Mouse (Mus musculus): ENCODE results near the gene Olfr149.
"Not testable (repeated sequence)": the region's sequence is repeated elsewhere in the genome, so short reads cannot be mapped to it uniquely, and the experiment has no call there.

Olfr149 gene

DNA sequence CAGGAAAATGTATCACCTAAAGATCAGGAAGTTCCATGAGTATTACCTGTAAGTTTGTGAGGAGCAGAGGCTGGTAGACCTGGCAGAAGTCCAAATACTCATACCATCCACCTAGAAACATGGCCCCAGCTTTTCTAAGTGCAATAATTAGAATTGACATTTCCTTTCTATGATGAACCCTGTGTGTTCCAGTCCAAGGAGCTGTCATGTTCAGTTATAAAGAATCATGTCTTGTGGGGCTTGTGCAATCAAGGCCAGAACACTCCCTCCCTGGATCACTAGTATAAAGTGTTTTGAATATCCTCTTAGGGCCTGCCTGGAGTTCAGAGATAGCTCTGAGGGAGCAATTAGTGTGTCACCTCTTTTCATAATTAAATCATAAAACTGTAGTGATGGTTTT lies at the start of gene Olfr149:
Olfr149 (minus strand) TSS at position 101 of the 400 bp plus-strand sequence.
- no peak for DNase-seq (ENCODE audit: low spot score)

DNA sequence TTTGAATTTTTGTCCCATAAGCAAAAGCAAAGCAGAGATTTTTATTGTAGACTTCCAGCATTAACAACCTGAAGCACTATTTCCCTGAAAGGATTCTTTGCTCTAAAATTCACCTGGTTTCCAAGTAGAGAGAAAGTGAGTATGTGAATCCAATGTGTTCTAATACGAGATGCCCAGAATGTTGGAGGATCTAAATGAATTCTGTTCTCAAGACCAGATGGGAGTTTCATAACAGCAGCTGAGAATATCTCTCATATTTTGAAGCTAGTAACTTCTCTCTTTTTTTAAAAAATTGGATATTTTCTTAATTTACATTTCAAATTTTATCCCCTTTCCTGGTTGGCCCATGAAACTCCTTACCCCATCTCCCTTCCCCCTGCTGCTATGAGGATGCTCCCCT lies 39.5 kb upstream of the Olfr149 start:
- no peak for DNase-seq (ENCODE audit: low spot score)

DNA sequence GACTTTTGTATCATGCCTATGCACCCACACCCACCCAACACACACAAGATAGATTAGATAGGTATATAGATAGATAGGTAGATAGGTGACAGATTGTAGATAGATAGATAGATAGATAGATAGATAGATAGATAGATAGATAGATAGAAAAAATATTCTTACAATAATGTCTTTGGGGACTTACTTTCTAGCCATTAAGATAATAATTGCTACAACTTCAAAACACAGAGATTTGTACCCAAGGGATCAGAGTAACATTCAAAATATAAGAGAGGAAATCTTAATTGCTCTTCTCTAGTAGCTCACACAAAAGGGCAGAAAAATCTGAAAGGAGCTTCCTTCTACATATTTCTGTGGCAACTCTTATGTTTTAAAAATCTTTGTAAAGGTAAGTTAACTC lies 39.0 kb upstream of the Olfr149 start, which contains the start of gene Olfr967:
Olfr967 (plus strand) TSS at position 301 of the 400 bp plus-strand sequence.
- no peak for DNase-seq (ENCODE audit: low spot score)

DNA sequence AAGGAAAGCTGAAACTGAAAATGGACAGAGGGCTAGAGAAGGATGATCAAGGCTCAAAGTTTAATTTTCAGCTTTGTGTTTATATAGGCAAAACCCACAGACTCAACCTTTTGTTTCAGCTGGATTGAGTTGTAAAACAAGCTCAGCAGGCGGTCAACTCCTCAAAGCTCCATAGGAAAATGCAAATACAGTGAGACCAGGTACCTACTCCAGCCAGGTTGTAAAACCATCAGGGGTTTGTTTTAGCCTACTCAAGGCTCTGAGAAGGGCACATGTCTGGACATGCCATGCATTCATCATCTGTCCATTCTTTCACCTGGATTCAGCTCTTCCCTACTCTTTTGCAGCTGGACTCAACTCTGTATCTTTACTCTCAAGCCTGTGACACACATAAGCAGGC lies 33.8 kb upstream of the Olfr149 start:
- DNase-seq (ENCODE audit: low spot score), result no peak

DNA sequence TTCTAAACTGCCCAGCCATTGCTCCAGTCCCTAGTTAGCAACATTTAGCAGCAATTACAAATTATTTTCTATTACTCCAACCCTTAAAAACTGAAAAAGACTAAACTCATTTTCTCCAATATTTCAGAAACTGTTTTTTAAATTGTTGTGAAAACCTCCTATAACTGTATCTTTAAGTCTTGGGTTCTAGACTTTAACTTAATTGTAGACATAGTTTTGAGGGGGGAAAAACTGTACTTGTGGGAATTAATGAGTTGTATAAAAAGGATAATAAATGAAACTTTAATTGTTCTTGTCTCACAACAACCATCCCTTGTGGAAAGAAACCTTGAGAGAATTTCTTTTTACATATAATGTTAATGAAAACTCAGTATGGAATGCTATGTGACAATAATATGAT lies 23.8 kb upstream of the Olfr149 start, which contains the start of gene Olfr150:
Olfr150 (plus strand) TSS at position 301 of the 400 bp plus-strand sequence.
- no peak for DNase-seq (ENCODE audit: low spot score)

DNA sequence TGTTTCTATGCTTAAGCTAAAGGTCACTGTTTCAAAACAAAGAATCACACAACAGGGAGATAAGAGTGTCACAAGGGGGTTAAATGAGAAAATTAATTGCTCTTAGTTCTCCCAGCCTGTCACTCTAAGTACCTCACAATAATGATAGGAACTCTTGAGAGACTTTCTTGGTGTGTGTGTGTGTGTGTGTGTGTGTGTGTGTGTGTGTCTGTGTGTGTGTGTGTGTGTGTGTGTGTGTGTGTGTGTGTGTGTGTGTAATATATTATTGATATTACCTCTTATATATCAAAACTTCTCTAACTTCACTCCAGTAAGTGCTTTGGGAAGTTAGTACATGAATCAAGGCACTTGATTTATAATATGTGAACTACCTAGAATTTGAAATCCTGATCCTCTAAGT lies 4.1 kb upstream of the Olfr149 start, which contains the start of gene Olfr965:
Olfr965 (plus strand) TSS at position 301 of the 400 bp plus-strand sequence.
- DNase-seq (ENCODE audit: low spot score), result no peak

DNA sequence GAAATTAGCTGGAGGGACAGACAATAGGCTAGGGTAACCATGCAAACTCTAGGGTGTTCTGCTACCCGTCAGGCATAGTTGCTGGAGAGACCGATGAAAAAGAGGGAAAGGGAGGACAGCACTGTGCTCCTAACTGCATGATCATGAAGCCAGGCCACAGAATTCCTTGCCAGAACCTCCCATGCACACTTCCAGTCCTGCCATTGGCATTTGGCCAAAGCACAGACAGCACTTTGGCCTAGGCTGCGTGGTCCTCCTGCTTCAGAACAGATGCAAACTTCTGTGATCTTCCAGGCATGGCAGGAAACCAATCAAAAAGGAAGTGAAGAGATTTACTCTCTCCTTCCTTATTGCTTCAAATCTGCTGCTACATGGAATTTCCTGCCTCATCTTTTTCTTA lies 2.0 kb upstream of the Olfr149 start:
- DNase-seq (ENCODE audit: low spot score), result no peak

DNA sequence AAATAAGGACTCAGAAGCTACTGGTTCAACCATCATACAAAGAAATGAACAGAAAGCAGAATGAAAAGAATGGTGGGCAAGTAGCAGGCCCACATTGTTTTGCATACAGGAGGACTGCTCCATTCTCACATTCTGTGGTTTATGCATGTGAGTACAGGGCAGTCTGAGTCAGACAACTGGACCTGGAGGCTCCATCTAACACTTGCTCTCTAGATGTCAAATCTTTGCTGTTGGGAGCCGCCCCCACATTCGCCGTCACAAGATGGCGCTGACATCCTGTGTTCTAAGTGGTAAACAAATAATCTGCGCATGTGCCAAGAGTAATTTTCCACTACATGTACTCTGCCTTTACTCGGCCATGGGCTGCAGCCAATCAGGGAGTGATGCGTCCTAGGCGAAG lies 5.8 kb downstream of the Olfr149 start:
- DNase-seq (ENCODE audit: low spot score), result not testable (repeated sequence)

DNA sequence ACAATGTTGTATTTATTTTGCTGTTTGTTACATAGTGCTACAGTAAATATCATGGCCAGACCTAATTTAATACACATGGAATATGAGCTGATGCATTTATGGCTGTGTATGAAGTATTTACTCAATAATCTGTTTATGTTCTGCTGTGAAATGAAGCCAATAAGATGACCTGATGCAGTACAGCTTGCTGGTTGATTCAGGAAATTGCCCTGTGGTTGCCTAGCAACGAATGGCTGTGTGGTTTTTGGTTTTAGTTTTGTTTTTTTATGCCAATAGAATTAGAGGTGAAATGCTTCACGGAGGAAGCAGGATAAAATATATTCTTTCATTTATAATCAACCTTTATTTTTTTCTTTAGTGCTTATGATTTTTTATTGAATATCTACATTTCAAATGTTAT lies 27.6 kb downstream of the Olfr149 start:
- no peak for DNase-seq (ENCODE audit: low spot score)

DNA sequence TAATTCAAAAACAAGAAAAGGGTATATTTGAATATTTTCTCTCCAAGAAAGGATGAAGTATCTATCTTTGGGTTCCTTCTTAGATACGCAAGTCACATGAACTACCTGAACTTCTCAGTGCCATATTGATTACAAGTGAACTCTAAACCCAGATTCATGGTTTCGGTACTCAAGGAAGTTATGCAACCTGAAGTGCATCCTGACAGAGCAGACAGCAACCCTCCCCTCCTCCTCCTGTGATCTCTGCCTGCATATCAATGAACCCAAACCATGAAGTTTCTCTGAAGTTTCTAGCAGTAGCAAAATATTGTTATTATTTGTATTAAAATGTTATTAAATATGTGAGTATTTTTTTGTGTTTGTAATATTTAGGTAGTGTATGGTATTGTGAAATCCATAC lies 28.4 kb downstream of the Olfr149 start:
- no peak for DNase-seq (ENCODE audit: low spot score)

DNA sequence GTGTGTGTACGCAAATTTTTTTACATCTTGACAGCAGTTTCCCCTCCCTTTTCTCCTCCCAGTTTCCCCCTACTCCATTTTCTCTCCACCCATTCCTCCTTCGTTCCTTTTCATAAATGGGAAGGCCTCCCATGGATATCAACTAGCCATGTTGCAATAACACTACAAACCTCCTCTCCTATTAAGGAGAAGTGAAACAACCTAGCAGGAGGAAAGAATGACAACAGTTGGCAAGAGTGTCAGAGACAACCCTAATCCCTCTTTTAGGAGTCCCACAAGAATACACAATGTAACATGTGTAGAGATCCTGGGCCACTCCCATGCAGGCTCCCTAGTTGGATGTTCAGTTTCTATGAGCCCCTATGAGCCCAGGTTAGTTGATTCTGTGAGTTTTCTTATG lies 32.1 kb downstream of the Olfr149 start:
- DNase-seq (ENCODE audit: low spot score), result no peak

DNA sequence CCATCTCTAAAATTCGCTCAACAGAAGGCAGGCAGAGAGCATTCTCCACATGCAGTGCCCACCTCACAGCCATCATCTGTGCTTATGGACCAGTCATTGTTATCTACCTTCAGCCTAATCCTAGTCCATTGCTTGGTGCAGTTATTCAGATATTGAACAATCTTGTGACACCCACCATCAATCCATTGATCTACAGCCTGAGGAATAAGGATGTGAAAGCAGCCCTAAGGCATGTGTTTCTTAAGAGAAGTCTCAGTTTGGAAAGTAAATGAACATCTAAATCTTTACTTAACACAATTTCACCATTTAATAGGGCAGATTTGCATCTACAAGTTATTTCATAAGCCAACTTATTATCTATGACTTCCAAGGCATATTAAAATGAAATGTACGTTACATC lies 37.2 kb downstream of the Olfr149 start:
- no peak for DNase-seq (ENCODE audit: low spot score)

DNA sequence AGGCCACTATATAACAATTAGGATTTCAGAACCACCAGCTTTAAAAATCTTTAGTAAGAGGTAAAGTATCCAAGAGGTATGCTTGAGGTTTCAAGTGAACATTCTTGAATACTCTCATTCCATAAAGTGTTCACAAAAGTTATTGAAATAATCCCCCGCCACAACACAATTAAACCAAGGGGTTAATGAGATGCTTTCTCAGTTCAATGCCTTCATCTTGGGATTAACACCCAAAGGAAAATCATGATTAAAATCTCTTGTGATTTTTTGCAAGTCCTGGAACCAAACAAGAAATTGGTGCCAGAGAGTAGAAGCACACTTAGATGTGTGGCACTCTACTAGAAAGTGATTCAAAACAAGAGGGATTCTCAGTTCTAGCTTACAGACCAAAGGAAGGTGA lies 40.0 kb downstream of the Olfr149 start, which contains the start of gene Olfr963:
Olfr963 (plus strand) TSS at position 301 of the 400 bp plus-strand sequence.
- no peak for DNase-seq (ENCODE audit: low spot score)

DNA sequence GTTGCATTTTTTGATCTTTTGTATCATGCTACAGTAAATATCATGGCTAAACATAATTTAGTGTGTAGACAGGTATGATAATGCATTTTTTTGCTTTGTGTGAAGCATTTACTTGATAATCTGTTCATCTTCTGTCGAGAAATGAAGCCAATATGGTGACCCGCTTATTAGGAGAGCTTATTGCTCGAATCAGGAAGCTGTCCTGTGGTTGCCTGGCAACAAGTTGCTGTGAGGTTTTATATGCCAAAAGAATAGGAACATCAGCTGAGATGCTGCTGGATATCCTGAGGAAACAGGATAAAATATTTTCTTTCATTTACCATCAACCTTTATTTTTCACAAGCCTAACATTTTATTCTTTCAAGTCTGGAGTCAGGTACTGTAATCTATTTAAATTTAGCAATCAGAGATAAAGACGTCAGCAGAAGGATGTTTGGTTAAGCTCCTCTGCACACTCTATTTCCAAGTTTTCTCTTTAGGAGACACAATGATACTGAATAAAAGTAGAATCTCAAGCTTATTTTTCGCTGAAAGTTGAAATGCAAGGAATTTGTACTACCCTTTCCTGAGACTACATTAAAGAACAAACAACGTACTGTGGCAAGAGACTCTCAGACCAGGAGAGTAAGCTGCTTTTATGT lies 52.0 kb downstream of the Olfr149 start:
- DNase-seq (ENCODE audit: low spot score), result no peak

Measured in embryo, embryonic 10 days (tissue).